Mouse (Mus musculus) liver, embryonic 14.5 days (tissue): ENCODE measurements around the gene Aldh3b1. TPM values are rescaled to one million over a fixed set of nuclear protein-coding genes. Genes with fewer than 3 reads are reported as not detected.

Source experiments
- ATAC-seq: fragments of 200-750 bp; cut with Nextera tagmentation; 2 replicates; pipeline ENCODE4 v1.8.0; 2017; ENCODE audit warnings: moderate number of reproducible peaks, mild to moderate bottlenecking, moderate library complexity; ENCODE audit not compliant: insufficient read depth
- DNase-seq, 3 experiments: peaks; one replicate each; pipeline ENCODE4 v3.0.0-alpha.2; 2012 to 2013; ENCODE audit warnings: low read depth in 3 of 3, low spot score in 3 of 3
- H3K27ac ChIP-seq: fragments of 300-500 bp; sonication (generic); 2 replicates; pipeline ENCODE4 v1.5.1; 2014; ENCODE audit warnings: moderate library complexity, mild to moderate bottlenecking, control low read depth, inconsistent platforms
- H3K27me3 ChIP-seq: fragments of 300-500 bp; sonication (generic); 2 replicates; pipeline ENCODE4 v1.6.1; 2014; ENCODE audit warnings: mild to moderate bottlenecking, low read length, moderate library complexity; ENCODE audit not compliant: control insufficient read depth, insufficient read depth
- H3K36me3 ChIP-seq: fragments of 300-500 bp; sonication (generic); replicated peaks from 2 replicates; pipeline ENCODE4 v1.6.1; 2014; ENCODE audit warnings: low read depth; ENCODE audit not compliant: control insufficient read depth, insufficient read depth
- H3K4me1 ChIP-seq, 2 experiments: fragments of 200-500 bp in 1 of 2; fragments of 300-500 bp in 1 of 2; sonication (generic) in 1 of 2; replicated peaks; 2 replicates each; pipeline ENCODE4 v1.6.1; 2012 to 2014; ENCODE audit warnings: antibody characterized with exemption in 1 of 2, inconsistent platforms in 1 of 2, low read length in 1 of 2; ENCODE audit not compliant: control insufficient read depth in 2 of 2, insufficient read depth in 2 of 2
- H3K4me2 ChIP-seq: fragments of 300-500 bp; sonication (generic); 2 replicates; pipeline ENCODE4 v1.6.1; 2014; ENCODE audit warnings: low read depth, mild to moderate bottlenecking, control low read depth, moderate library complexity
- H3K4me3 ChIP-seq, 2 experiments: fragments of 200-500 bp in 1 of 2; fragments of 300-500 bp in 1 of 2; sonication (generic) in 1 of 2; 2 replicates each; pipeline ENCODE4 v1.5.1; 2012 to 2014; ENCODE audit warnings: low read depth in 2 of 2, low read length in 2 of 2, mild to moderate bottlenecking in 2 of 2, control low read depth in 1 of 2, inconsistent platforms in 1 of 2, moderate library complexity in 1 of 2; ENCODE audit not compliant: insufficient read depth in 1 of 2
- H3K9ac ChIP-seq: fragments of 300-500 bp; sonication (generic); replicated peaks from 2 replicates; pipeline ENCODE4 v1.6.1; 2014; ENCODE audit warnings: mild to moderate bottlenecking, control low read depth, moderate library complexity
- H3K9me3 ChIP-seq: fragments of 300-500 bp; sonication (generic); 2 replicates; pipeline ENCODE4 v1.6.1; 2016; ENCODE audit warnings: low read length, mixed read lengths; ENCODE audit not compliant: control insufficient read depth
- CTCF ChIP-seq: IDR thresholded peaks from 2 replicates; pipeline ENCODE4 v1.5.1; 2016; ENCODE audit warnings: antibody characterized with exemption, low read depth, control low read depth
- EP300 ChIP-seq: IDR thresholded peaks from 2 replicates; pipeline ENCODE4 v1.6.1; 2016; ENCODE audit warnings: antibody characterized with exemption, low read depth
- WGBS: fragments of 180-500 bp; shearing (Covaris S2); extraction: QIAGEN DNeasy Blood & Tissue Kit; methylation state at CpG from one replicate; pipeline ENCODE4 v1.1.7; 2014; ENCODE audit not compliant: insufficient replicate concordance; 5-methylcytosine and 5-hydroxymethylcytosine counted together
- polyA plus RNA-seq, 2 experiments: library from polyadenylated mRNA; depleted of rRNA in 1 of 2; stranded (reverse) in 1 of 2; unstranded in 1 of 2; fragments of >200 nt; fragmentation: Nextera tagmentation in 1 of 2; extraction: Ambion mirVana in 1 of 2; gene quantifications; 2 replicates each; pipeline versions ENCODE4 v1.2.1 to v1.2.3; 2012 to 2014

Aldh3b1 gene
- polyA plus RNA-seq, 2 experiments = 3.3 to 5.3 TPM

GRCm38 (mm10) chr19:3897557-3897956 lies 32.1 kb downstream of the Aldh3b1 start:
- Histone ChIP-seq H3K4me1 (no peaks in the 10 kb centered on the region), H3K36me3 (no peaks in the 10 kb centered on the region; the same call in 1 of the 2 replicates), H3K9me3 (no peaks in the 10 kb centered on the region), H3K9ac (no peak overlapping the region), H3K4me2 (no peak overlapping the region), H3K27ac (no peak overlapping the region), H3K4me3 (no peak overlapping the region), H3K27me3 (no peaks in the 10 kb centered on the region)
- DNase-seq (no peak), ATAC-seq (no peak)
- no peak for TF ChIP-seq EP300
- TF ChIP-seq CTCF = no peak
- 73% methylated on average over 5 of the region's 5 CpGs for WGBS

- no peak overlapping the region for H3K4me3 ChIP-seq
- ATAC-seq (no peak), DNase-seq (no peak)
- H3K4me2 ChIP-seq = no peak overlapping the region
- no peaks in the 10 kb centered on the region for H3K9me3 ChIP-seq
- H3K36me3 ChIP-seq = no peaks in the 10 kb centered on the region; the same call in none of the 2 replicates
- no peak overlapping the region for H3K9ac ChIP-seq
- WGBS = 78% methylated on average over 10 of the region's 10 CpGs
- H3K27me3 ChIP-seq = no peaks in the 10 kb centered on the region
- no peak for TF ChIP-seq CTCF
- TF ChIP-seq EP300 = no peak
- no peak overlapping the region for H3K27ac ChIP-seq
- no peaks in the 10 kb centered on the region for H3K4me1 ChIP-seq
Measured at GRCm38 (mm10) chr19:3896208-3896607, 33.4 kb downstream of the Aldh3b1 start.

- Histone ChIP-seq H3K27me3 (no peaks in the 10 kb centered on the region), H3K4me3 (no peak overlapping the region), H3K4me2 (no peak overlapping the region), H3K4me1 (no peaks in the 10 kb centered on the region), H3K27ac (no peak overlapping the region), H3K9me3 (no peaks in the 10 kb centered on the region), H3K36me3 (no peaks in the 10 kb centered on the region; the same call in none of the 2 replicates), H3K9ac (no peak overlapping the region)
- TF ChIP-seq CTCF (no peak), EP300 (no peak)
- DNase-seq (no peak), ATAC-seq (peak; percentile 53)
- WGBS = 56% methylated on average over 3 of the region's 3 CpGs
Measured at GRCm38 (mm10) chr19:3895171-3895631, 34.4 kb downstream of the Aldh3b1 start.

- Histone ChIP-seq H3K4me3 (no peak overlapping the region), H3K27ac (no peak overlapping the region), H3K27me3 (no peaks in the 10 kb centered on the region), H3K4me2 (no peak overlapping the region), H3K9me3 (no peaks in the 10 kb centered on the region), H3K9ac (no peak overlapping the region), H3K36me3 (peaks cover 3% of the 10 kb centered on the region), H3K4me1 (no peaks in the 10 kb centered on the region)
- DNase-seq (no peak), ATAC-seq (no peak)
- WGBS = 75% methylated on average over 2 of the region's 2 CpGs
- TF ChIP-seq CTCF = no peak
- no peak for TF ChIP-seq EP300
Measured at GRCm38 (mm10) chr19:3894294-3894693, 35.3 kb downstream of the Aldh3b1 start.

- Histone ChIP-seq H3K27ac (no peak overlapping the region), H3K27me3 (no peaks in the 10 kb centered on the region), H3K4me2 (no peak overlapping the region), H3K36me3 (peaks cover 5% of the 10 kb centered on the region), H3K9me3 (no peaks in the 10 kb centered on the region), H3K4me1 (no peaks in the 10 kb centered on the region), H3K4me3 (no peak overlapping the region), H3K9ac (no peak overlapping the region)
- ATAC-seq (no peak), DNase-seq (no peak)
- TF ChIP-seq EP300 (no peak), CTCF (no peak)
- WGBS = 79% methylated on average over 4 of the region's 4 CpGs
Measured at GRCm38 (mm10) chr19:3893545-3894116, 36.0 kb downstream of the Aldh3b1 start.
